Mouse (Mus musculus): ENCODE results near the gene Gli3.

DNA sequence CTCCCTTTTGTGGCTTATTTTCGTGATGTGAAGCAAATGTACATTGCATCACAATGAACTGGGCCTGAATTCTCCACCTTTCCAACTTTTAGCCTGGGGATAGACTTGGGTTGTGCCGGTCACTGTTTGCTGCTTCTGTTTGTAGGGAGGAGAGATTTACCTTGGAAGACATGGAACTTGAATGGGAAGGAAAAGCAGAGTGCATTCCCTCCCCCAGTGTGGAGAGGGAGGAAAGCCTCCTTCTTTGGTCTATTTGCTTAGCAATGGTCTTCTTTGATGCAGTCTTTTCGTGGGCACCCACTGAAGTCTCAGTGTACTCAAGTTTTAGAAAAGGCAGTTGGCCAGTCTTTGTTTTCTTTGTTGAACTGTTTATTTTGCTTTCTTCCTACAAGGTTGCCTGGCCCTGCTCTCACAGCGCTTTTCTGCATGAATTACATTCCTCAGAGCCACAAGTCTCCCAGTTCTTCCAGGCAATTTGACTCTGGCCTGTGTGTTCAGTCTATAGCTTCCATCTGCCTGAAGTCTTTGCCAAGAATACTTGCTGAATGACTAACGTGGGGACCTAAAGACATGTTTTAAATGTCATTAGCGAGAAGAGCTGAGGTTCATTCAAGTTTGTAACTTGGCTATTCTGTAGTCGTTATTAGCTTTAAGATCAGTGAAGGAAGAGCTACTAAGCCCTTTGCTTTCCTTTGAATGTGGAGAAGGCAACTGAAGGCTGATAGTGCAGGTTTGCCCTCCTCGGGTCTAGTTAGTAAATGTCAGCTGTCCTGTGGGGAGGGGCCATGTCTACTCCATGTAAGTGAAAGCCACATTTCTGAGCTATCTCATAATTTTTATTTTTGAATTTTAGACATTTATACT is 161.7 kb downstream of the Gli3 start:
- TF ChIP-seq CTCF (IDR thresholded peaks at IDR 0.05; ENCODE audit: low read depth, low read length), result no peak
- TF ChIP-seq TAL1 (conservative IDR thresholded peaks at IDR 0.05; ENCODE audit: low read depth, low read length), result no peak
- TF ChIP-seq POLR2AphosphoS5 (IDR thresholded peaks at IDR 0.05; ENCODE audit: insufficient replicate concordance, low read depth, low read length), result no peak
- no peak for TF ChIP-seq GATA1 (IDR thresholded peaks at IDR 0.05; ENCODE audit: borderline replicate concordance, low read length)
